Mouse (Mus musculus): ENCODE measurements around the gene Ppfia1.

DNA sequence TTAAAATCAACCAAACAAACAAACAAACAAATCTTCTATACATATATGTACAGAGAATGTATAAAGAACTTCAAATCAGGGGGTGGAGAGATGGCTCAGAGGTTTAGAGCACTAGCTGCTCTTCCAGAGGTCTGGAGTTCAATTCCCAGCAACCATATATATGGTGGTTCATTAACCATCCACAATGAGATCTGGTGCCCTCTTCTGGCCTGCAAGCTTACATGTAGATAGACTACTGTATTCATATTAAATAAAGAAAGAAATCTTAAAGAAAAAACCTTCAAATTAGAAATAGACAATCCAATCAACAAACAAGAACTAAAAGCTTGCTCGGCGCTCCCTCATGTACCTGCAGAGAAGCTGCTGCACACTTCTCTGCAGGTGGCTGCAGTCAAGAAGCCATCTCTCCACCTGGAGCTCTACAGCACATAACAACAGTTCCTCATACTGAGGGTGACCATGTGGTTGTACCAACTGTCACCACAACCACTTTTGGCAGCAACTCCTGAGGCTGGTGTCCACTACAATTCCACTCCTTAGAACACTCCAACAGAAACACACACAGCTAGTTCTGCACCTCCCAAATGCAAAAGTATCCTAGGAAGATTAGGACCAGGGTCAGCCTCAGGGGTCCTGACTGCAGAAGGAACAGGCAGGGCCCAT, 3.5 kb downstream of the Ppfia1 start:
- no peak for TF ChIP-seq CTCF (IDR thresholded peaks at IDR 0.05; ENCODE audit: borderline replicate concordance, extremely low read depth, insufficient read depth, insufficient read length)
- TF ChIP-seq POLR2A (IDR thresholded peaks at IDR 0.05; ENCODE audit: borderline replicate concordance, extremely low read depth, insufficient read depth, insufficient read length, poor library complexity, severe bottlenecking), result no peak
